Mouse (Mus musculus) A20 (cell line): Measurements from ENCODE around the gene Tollip.

Source experiments
- DNase-seq: peaks from one replicate; pipeline ENCODE4 v3.0.0-alpha.2; 2011; ENCODE audit warnings: low read depth, low spot score

The Tollip gene

DNA sequence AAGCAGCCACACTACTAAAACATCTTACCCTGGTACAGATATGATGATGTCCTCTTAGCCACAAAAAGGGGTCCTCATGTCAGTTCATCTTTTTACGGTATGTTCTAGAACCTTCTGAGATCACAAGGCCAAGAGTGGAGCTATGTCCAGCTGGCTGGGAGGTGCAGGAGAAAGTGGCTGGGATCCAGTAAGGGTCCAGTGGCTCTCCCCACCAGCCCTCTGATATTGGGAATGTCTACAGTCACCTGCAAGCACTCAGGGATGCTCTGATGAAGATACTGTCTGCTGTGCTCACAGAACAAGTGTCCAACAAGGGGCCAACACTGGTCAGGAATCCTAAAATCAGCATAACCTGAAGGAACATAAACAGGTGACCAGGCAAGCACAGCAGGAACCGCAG is at the start of gene Tollip:
Tollip (minus strand) TSS at position 101 of the 400 bp plus-strand sequence.
- no peak for DNase-seq

DNA sequence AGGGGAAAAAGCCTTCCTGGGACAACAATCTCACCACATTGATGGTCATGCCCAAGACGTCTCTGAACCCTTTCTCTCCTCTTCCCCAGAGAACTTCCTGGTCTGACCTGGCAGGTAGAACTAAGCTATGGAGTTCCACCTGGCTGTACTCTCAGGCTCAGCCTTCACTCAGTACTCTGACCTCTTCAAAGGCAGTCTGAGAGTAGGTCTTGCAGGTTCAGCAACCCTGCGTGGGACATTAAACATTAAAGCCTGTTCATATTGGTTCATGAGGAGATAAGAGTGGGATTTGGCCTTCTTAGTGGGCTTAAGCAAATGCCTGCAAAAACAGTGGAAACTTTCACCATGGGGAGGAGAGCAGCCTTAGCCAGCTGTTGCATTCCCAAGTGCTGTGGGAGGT is 48.0 kb upstream of the Tollip start:
- no peak for DNase-seq

DNA sequence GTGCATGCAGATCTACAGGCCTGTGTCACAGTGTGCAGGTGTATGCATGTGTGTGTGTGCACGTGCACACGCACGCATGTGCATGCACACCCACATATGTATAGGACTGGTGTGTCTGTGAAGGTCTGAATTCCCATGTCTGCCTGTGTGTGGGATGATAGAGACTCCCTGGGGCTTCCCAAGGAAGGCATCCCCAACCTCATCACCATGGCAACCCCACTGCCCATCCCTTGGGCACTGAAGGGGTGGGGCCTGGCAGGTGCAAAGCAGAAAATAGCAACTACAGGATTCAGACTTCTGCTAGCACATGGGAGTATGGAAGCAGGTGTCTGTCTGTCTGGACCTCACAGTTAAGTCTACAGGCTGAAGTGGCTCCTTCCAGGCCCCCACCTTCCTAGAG is 44.2 kb upstream of the Tollip start:
- DNase-seq, result no peak

DNA sequence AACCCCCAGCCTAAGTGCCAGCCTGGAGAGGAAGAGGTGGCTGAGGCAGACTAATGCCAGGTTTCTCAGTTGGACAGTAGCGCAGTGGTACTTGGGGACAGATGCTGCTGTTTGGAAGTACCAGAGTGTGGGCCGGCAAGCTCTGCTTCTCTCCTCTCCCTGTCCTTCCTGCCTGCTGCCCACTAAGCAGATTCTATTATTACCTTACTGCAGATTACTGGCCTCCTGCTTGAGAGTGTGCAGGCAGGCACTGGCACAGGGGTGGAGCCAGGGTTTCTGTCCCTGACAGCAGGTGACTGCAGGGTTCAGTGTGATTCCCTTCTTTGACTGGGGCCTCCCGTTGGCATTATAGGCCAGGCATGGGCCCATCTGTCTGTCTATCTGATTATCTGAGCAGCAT is 43.2 kb upstream of the Tollip start:
- DNase-seq, result no peak

DNA sequence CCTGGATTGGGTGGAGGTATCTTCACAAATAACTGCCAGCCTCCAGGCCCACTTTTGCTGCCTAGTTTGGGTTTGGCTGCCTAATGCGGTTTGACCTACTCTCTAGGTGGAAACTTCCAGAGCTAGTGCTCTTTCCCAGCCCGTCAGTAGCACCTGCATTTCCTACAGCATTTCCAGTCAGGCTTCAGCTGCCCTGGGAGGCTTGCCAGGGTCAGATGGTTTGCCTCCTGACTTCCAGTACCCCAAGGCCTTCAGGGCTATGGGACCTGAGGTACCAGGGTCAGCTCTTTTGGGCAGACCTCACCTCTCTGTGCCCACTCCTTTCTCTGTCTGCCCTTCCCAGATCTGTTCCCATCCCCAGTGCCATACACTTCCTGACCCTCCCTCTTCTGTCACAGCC is 42.6 kb upstream of the Tollip start:
- no peak for DNase-seq

DNA sequence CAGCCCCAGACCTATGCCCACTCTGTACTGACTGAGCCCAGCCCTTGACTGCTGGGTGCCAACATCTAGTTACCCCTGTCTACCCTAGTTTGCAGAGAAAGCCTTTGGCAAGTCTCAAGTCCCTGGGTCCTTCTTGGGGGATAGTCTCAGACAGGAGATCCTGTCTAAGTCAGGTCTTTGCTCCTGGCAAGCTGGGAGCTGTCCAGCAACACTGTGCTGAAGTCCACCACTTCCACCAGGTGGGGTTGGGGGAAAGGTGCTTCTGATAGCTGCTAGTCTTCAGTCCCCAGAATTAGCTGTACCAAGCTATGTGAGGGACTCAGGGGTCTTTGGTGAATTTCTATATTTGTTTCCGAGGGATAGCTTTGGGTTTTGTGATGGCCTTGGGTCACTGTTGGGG is 40.8 kb upstream of the Tollip start:
- peak; percentile 4 for DNase-seq

DNA sequence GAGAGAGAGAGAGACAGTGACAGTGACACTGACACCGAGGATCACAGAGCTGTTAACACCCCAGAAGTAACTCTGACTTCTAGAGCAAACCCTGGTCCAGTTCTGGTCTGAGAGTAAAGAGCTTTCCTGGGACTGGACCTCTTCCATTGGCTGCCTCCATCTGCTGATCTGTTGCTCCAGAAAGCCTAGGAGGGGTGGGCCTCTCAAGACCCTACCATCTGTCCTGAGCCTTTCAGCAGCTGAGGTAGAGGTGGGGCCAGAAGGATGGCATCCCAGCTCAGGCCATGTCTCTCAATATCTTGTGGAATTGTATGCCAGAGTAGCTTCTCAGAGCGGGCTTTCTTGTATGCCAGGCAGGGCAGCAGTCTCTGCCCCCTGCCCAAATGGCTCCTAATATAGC is 39.9 kb upstream of the Tollip start:
- no peak for DNase-seq

DNA sequence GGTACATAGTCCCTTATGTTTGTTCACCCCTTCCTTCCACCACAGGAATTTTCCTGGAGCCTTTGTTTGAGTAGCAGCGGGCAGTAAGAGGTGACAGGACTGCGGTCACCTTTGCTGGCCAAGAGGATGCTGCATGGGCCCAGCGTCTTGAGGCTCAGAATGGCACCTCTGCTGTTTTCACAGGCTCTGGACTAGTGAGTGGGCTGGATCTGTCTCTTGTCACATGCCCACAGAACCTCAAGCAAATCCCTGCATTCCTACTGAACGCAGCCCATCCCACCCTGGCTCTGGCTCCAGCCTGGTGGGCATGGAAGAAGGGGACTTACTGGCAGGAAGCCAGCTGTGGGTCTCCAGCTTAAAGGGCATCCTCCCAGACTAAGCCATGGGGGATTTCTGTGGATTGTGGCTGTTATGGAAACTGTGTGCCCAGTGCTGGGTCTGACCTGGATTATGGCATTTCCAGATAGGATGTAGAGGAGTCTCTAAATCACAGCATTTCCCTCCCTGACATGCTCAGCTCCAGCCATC is 39.3 kb upstream of the Tollip start:
- no peak for DNase-seq

DNA sequence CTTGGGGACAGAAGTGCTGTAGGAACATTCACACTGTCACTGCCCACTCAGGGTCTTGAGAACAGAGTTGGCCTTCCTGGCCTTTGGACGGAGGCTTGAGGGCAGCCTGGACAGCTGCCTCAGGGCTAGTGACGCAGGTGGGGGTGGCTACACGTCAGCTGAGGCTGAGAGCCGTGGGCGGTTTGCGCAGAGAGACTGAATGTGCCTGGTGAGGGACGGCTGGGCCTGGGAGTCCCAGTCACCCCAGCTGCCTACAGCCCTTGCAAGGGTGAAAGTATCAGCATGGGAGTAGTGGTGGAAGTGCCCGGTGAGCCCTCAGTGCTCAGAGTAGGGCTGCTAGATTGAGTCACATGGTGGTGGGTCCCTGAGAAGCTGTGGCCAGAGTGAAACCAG is 37.9 kb upstream of the Tollip start:
- DNase-seq, result no peak

DNA sequence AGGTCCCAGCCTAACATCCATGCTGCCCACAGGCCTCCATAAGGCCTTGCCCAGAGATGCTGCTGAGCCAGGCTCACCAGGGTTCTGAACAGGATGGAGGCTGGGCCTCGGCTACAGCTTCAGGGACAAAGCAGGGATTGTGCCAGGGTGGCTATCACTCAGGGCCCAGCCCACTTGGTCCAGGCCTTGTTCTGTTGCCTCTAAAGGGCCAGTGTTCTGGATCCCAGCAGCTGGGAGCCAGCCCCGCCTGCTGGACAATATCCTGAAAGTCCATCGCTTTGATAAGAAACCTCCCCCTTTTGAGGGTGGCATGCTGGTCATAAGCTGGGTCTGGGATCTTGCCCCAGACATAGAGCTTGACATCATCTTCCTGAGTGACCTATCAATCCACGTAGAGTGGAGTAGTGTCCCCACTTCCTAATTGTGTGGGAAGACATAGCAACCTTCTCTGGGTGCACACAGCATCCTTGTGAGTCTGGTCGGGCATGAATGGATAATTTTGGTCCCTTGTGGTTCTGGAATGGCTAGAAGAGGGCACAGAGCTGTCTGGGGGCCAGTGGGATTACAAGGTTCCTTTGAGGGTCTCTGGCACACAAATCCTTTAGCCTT is 37.4 kb upstream of the Tollip start:
- no peak for DNase-seq

DNA sequence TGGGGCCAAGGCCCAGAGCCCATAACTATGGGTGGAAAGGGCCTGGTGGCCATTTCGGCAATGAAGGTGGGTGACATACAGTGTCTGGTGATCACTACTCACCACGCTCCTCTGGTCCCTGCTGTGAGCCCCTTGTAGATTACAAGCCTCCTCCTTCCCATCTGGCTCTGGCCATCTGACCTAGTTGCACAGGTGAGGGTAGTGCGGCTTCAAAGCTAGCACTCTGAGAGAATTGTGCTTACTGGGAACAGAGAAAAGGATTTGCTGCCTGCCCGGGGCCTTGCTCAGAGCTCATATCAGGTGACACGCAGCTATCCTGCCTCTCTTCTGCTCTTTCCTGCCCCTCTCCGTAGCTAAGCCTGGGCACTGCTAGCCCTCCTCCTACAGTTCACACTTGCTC is 35.3 kb upstream of the Tollip start:
- no peak for DNase-seq

DNA sequence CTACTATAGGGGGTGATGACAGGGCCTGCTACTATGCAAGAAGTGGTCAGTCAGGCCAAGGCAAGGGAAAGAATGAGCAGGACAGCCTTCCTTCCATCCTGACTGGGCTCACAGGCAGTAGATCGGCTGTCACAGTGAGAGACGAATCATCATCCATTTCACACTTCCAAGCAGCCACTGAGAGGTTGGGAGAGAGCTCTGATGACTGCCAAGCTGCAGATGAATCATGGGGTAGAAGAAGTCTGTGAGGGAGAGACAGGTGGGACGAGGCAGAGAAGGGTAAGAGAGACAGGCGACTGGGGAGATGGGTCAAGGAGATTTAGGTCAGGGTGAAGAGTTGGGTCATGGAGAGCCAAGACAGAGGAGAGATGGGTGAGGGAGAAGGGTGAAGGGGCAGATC is 34.6 kb upstream of the Tollip start:
- no peak for DNase-seq

DNA sequence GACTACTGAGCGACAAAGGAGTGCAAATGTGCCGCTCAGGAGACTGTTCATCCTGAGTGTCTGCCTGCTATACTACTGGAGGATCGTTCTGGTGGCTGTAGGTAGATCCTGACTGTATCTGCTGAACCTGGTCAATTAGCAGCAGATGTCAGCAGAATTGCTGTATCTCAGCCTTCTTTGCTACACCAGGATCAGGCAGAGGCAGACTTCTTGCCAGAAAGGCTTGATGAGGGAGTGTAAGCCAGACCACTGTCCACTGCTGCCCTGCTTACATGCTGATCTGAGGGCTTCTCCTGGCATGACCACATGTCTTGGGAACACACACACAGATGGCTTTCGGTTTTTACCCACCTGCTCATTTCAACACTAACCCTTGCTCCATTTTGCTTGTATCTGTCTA is 33.5 kb upstream of the Tollip start:
- DNase-seq, result no peak

DNA sequence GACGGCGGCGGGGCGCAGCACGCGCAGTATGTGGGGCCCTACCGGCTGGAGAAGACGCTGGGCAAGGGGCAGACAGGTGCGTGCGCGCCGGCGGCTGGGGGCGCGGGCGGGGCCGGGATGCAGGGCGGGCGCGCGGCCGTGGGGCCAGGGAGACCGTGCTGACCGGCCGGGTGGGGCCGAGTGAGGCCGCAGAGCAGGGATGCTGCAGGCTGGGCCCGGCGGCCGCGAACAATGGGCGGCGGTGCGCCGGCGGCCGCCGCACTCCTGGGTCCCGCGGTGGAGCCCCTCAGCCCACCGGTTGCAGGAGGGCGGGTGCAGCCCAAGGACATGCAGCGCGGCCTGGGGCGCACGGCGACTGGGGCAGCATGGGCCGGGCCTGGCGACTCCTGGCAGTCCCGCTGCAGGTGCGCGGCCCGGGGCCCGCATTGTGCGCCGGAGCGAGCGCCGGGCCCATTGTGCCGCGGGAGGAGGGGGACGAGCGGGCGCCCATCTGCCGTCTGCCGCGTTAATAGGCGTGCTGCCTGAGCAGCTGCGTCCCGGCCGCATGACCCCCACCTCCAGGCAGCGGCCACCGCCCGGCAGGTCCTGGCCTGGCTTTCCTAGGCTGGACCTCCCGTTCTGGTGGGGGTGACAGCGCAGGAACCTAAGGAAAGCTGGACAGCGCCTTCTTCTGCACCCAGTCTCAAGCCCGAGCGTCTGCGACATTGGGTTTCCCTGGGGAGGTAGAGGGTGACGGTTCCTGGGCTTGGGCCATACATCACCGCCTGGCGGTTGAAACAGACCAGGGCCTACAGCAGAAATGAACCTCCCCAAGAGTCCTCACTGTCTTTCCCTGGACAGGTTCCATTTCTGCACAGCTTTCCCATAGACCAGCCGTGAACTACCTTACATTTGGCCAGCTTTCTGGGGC is 32.1 kb upstream of the Tollip start:
- DNase-seq, result no peak

DNA sequence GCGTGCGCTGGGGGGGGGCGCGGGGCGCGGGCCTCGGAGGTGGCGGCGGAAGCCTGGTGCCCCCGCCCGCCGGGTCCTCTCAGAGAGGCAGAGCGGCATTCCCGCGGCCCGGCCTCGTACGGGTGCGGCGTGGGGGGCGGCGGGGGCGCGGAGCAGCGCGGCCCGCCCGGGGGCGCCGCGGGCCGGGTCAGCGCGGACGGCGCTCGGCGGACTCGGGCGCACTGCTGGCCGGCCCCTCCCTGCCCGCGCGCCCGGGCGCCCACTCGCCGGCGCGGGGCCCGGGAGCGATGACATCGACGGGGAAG is 31.4 kb upstream of the Tollip start:
- DNase-seq, result no peak

DNA sequence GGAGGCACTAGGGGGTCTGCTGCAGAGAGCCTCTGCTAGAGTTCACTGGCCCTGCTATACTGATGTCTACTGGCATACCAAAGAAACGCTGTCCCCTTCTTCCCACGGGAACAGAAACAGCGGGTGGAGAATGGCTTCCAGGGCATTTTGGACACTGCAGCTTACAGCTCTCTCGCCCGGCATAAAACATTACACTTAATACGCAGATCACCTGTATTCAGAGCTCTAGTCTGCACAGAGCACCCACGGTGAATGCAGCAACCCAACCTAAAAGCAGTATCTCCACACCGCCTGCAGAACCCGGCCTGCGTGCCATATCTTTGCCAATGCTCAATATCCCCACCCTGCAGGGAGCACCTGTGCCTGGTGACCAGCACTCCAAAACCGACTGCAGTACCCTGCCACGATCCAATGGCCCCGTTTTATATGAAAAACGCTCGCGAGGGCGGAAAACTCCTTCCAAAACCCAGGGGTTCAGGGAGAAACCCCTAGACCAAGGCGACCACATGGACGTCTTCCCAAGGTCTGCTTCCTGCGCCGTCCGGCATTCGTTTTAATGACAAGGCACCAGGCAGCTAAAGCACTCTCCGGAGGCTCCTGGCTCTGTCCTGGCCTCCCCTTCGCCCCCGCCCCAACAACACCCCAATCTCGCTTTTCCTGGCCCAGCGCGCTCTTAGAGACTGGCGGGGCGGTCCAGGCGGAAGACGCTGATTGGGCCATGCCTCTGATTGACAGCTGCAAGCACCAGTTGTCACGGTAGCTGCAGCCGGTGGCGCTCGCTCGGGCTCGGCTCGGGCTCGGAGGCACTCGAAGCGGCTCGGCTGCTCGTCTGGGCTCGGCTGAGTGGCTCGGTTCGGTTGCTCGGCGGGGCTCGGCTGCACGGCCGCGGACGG is 30.8 kb upstream of the Tollip start, which contains the start of gene Brsk2:
Brsk2 (plus strand) TSS at position 846 of the 893 bp plus-strand sequence.
- DNase-seq, result no peak

DNA sequence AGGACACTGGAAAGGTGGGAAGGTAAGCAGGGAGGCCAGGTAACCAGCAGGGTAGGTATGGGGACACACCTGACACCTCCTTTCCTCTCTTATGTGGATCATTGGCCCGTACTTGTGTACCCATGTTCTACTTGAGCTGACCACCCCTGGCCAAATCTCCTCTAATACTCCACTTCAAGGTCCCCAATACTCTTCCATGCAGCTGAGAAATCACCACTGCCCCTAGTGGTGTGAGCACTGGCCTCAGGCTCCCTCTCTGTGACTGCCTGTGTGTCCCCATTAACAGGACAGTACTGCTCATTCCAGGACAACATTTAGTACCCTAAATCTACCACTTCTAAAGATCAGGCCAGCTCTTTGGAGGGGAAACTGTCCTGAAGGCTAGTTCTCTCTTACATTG is 29.7 kb upstream of the Tollip start:
- DNase-seq, result no peak

DNA sequence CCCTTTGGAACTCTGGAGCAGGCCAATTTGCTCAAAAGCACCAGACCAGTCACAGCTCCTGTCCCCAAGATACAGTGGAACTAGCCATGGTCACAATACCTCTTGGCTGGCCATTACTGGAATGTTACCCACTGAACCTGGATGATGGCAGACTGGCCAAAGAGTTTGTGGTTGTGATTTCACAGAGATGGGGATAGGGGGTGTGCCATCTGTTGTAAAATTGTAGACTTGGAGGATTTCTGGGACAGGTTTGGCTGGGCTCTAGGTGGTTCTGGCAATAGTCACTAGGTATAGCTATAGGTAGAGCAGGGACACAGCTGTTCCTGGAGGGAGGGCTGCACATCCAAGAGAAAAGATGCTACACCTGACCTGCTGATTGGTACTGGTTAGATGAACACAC is 29.2 kb upstream of the Tollip start:
- no peak for DNase-seq

DNA sequence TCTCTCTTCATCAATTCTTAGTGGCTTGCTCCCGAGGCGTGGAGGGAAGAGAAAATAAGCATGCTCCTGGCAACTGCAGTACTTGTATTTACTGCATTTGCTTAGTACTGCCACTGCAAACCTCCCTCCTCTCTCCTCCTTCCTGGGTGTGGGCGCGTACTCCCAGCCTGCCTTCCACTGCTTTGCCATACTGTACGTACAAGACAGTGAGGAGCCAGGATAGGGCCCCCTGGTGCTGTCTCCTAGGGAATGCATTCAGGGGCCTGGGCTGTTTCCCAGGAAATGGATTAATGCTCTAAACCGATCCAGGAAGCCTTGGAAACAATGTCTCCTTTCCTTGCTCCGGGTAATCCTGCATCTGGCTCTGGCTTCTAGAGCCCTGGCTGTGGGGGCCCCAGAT is 27.6 kb upstream of the Tollip start:
- DNase-seq, result no peak

DNA sequence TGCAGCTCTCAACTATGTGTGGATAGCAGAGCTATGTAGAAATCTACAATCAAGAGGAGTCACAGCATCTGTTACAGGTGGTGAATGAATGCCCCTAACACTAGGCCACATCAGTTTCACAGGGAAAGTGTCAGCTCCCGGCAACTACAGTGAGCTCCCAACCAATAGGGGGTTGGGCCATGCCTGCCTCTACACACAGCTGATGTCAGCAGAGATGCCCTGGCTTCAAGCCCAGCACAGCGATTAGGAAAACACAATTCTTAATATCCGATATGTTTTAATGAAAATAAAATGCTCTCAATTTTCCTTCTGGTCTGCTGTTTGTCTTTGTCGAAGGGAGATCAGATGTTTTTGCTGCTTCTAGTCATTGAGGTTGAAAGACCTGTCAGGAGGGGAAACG is 25.1 kb upstream of the Tollip start:
- no peak for DNase-seq

DNA sequence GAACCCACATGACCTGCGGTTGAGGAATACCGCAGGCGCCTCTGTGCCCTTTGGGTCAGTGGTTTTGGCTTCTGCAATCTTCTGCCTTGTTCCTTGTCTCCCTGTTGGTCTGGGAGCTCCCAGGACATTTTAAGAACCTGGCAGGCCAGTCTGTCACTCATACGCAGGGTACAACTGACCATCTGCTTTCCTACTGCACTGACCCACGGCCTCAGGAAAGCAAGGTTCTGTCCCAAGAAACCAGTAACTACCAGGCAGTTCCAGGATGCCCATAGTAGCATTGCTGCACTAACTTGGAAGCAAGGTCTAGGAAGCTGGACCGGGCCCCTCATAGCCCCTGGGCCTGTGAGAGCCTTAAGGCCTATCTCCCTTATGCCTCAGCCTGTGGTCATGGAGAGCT is 16.6 kb upstream of the Tollip start:
- no peak for DNase-seq
